Mouse (Mus musculus): Measurements from ENCODE around the gene Txndc11. TPM values are rescaled to one million over a fixed set of nuclear protein-coding genes. Genes with fewer than 3 reads are reported as not detected.

The Txndc11 gene
- total and polyA plus RNA-seq, 3 experiments: 24.9 to 33.7 TPM; not detected in 1

GRCm38 (mm10) chr16:11176208-11176883 is 41.9 kb upstream of the Txndc11 start, which contains the start of gene Zc3h7a:
Gene Zc3h7a (minus strand): TSS chr16:11176393.
- peak; percentile 93 for DNase-seq (ENCODE audit: low read depth, low spot score)
- Histone ChIP-seq H3K79me2 (ENCODE audit: control insufficient read depth, insufficient read depth, low read length, poor library complexity) (peaks cover 43% of the 10 kb centered on the region), H3K27me3 (ENCODE audit: control insufficient read depth in 1 of 2, insufficient read depth in 2 of 2, low read length in 2 of 2) (no peaks in the 10 kb centered on the region), H3K9ac (ENCODE audit: control insufficient read depth, low read depth, low read length, poor library complexity, severe bottlenecking) (peak within 1 kb of the TSS; percentile 82), H3K27ac (ENCODE audit: control insufficient read depth, low read depth, low read length) (peak within 1 kb of the TSS; percentile 77), H3K4me3 (ENCODE audit: control insufficient read depth in 1 of 2, insufficient read depth in 1 of 2, low read depth in 2 of 2, low read length in 2 of 2) (peak within 1 kb of the TSS; percentile 55 to 62), H3K36me3 (ENCODE audit: control insufficient read depth in 1 of 2, insufficient read depth in 2 of 2, low read length in 2 of 2) (peaks cover 3 to 4% of the 10 kb centered on the region in 2 experiments; a peak in 3 of 4 replicates), H3K4me1 (ENCODE audit: control insufficient read depth in 1 of 2, insufficient read depth in 2 of 2, low read length in 2 of 2) (peaks cover 0 to 3% of the 10 kb centered on the region in 2 experiments; a peak in 1 of 4 replicates), H3K9me3 (replicated peaks; ENCODE audit: insufficient read depth, low read length) (no peaks in the 10 kb centered on the region)
- TF ChIP-seq ETS1 (IDR thresholded peaks at IDR 0.05; ENCODE audit: low read depth, low read length) (peak; percentile 67; the same call in 1 of the 2 replicates), ZNF384 (IDR thresholded peaks at IDR 0.05; ENCODE audit: low read depth, low read length) (no peak), RCOR1 (IDR thresholded peaks at IDR 0.05; ENCODE audit: low read depth, low read length) (no peak), UBTF (IDR thresholded peaks at IDR 0.05; ENCODE audit: borderline replicate concordance, insufficient read depth, low read depth, low read length) (no peak), TBP (IDR thresholded peaks at IDR 0.05; ENCODE audit: low read depth, low read length) (peak; percentile 85), BHLHE40 (IDR thresholded peaks at IDR 0.05; ENCODE audit: borderline replicate concordance, low read depth, low read length) (no peak; the same call in 1 of the 2 replicates), ZKSCAN1 (IDR thresholded peaks at IDR 0.05; ENCODE audit: low read depth, low read length) (no peak), MEF2A (IDR thresholded peaks at IDR 0.05; ENCODE audit: extremely low read depth, insufficient replicate concordance, low read depth, low read length, poor library complexity, severe bottlenecking) (no peak), MXI1 (IDR thresholded peaks at IDR 0.05; ENCODE audit: low read depth, low read length) (peak; percentile 82), MYC (IDR thresholded peaks at IDR 0.05; ENCODE audit: low read depth, low read length) (0 out of 2 replicates have a peak, but pooled peaks have one; percentile 13), CTCF (IDR thresholded peaks at IDR 0.05 in 2 of 3, conservative IDR thresholded peaks at IDR 0.05 in 1 of 3; ENCODE audit: control insufficient read depth in 1 of 3, insufficient read depth in 1 of 3, low read depth in 2 of 3, low read length in 3 of 3, poor library complexity in 1 of 3, severe bottlenecking in 1 of 3) (peak; percentile 50 to 91 (median 78); a peak in 5 of 6 replicates), USF1 (IDR thresholded peaks at IDR 0.05; ENCODE audit: low read depth, low read length) (0 out of 2 replicates have a peak, but pooled peaks have one; percentile 6), GATA1 (IDR thresholded peaks at IDR 0.05; ENCODE audit: low read depth, low read length) (no peak), ELF1 (IDR thresholded peaks at IDR 0.05; ENCODE audit: low read depth, low read length) (peak; percentile 85), POLR2AphosphoS5 (IDR thresholded peaks at IDR 0.05; ENCODE audit: borderline replicate concordance, low read depth, low read length) (no peak), JUND (IDR thresholded peaks at IDR 0.05; ENCODE audit: low read depth, low read length) (no peak), NELFE (IDR thresholded peaks at IDR 0.05; ENCODE audit: low read depth, low read length) (peak; percentile 85), POLR2AphosphoS2 (IDR thresholded peaks at IDR 0.05; ENCODE audit: low read length) (peak; percentile 80; the same call in 1 of the 2 replicates), RAD21 (IDR thresholded peaks at IDR 0.05; ENCODE audit: low read depth, low read length) (no peak), KAT2A (conservative IDR thresholded peaks at IDR 0.05; ENCODE audit: low read depth, low read length) (no peak), TCF12 (IDR thresholded peaks at IDR 0.05; ENCODE audit: low read depth, low read length) (peak; percentile 73), ZC3H11A (IDR thresholded peaks at IDR 0.05; ENCODE audit: low read depth, low read length) (no peak), CHD2 (IDR thresholded peaks at IDR 0.05; ENCODE audit: low read length) (no peak), GABPA (IDR thresholded peaks at IDR 0.05; ENCODE audit: low read depth, low read length) (peak; percentile 61; the same call in 1 of the 2 replicates), TAL1 (IDR thresholded peaks at IDR 0.05; ENCODE audit: low read length) (no peak), EP300 (IDR thresholded peaks at IDR 0.05; ENCODE audit: low read depth in 1 of 2, low read length in 2 of 2) (no peak), MAZ (IDR thresholded peaks at IDR 0.05; ENCODE audit: low read depth, low read length) (peak; percentile 67; the same call in 1 of the 2 replicates), MAFK (IDR thresholded peaks at IDR 0.05; ENCODE audit: borderline replicate concordance, low read depth, low read length) (no peak), NRF1 (IDR thresholded peaks at IDR 0.05; ENCODE audit: insufficient read depth, low read depth, low read length, poor library complexity, severe bottlenecking) (no peak), CHD1 (IDR thresholded peaks at IDR 0.05; ENCODE audit: low read depth, low read length) (no peak), POLR2A (IDR thresholded peaks at IDR 0.05; ENCODE audit: control insufficient read depth in 1 of 2, insufficient read depth in 1 of 2, low read depth in 1 of 2, low read length in 2 of 2, poor library complexity in 1 of 2) (peak; percentile 62 to 87; a peak in 3 of 4 replicates), E2F4 (IDR thresholded peaks at IDR 0.05; ENCODE audit: borderline replicate concordance, low read depth, low read length) (no peak; the same call in 1 of the 2 replicates), MYB (IDR thresholded peaks at IDR 0.05; ENCODE audit: low read depth, low read length) (no peak), HCFC1 (IDR thresholded peaks at IDR 0.05; ENCODE audit: low read depth, low read length) (peak; percentile 74), SMC3 (IDR thresholded peaks at IDR 0.05; ENCODE audit: low read depth, low read length) (peak; percentile 29), SIN3A (IDR thresholded peaks at IDR 0.05; ENCODE audit: low read length) (peak; percentile 83; the same call in 1 of the 2 replicates)
